ENCODE assay signal across 8 mouse cellular contexts in genomic region chr4:3081953-3082950, GRCm38 (mm10).
DNase-seq lines count a peak whose midpoint lies in the region; ATAC-seq lines count a peak whose summit lies in the region.

No protein-coding gene starts in this region.

- H3K4me3 ChIP-seq in intestine, embryonic 14.5 days (ENCODE audit: low read depth, low read length), result no peak overlapping the region
- H3K4me3 ChIP-seq in intestine, embryonic 16.5 days (ENCODE audit: low read length), result no peak overlapping the region

- peak; percentile 67 for DNase-seq in intestine, embryonic 14.5 days (ENCODE audit: low spot score)
- peak; percentile 47 for DNase-seq in R1 (ENCODE audit: low read depth, low spot score)
- peak; percentile 1 for DNase-seq in heart, postnatal 25 days (ENCODE audit: low spot score)
- DNase-seq in urinary bladder, postnatal 4 days (ENCODE audit: low spot score in 2 of 2), result peak; percentile 14 to 61
- DNase-seq in right cerebral cortex, postnatal 25 days, result no peak

- no peak overlapping the region for H3K27ac ChIP-seq in intestine, embryonic 14.5 days (ENCODE audit: low read depth)
- no peak overlapping the region for H3K27ac ChIP-seq in intestine, embryonic 16.5 days (ENCODE audit: low read length)

- intact Hi-C loops in heart, postnatal 25 days (cut with DNase I), result no loop called here

- H3K4me1 ChIP-seq in intestine, embryonic 14.5 days (replicated peaks; ENCODE audit: control insufficient read depth, insufficient read depth, low read length), result no peaks in the 10 kb centered on the region
- no peaks in the 10 kb centered on the region for H3K4me1 ChIP-seq in intestine, embryonic 16.5 days (ENCODE audit: control insufficient read depth, insufficient read depth, low read length)

- H3K9ac ChIP-seq in intestine, embryonic 14.5 days (ENCODE audit: low read length), result no peak overlapping the region
- H3K9ac ChIP-seq in intestine, embryonic 16.5 days (ENCODE audit: low read depth, low read length), result no peak overlapping the region

- H3K36me3 ChIP-seq in intestine, embryonic 14.5 days (ENCODE audit: control insufficient read depth, insufficient read depth, low read length), result no peaks in the 10 kb centered on the region
- H3K36me3 ChIP-seq in intestine, embryonic 16.5 days (ENCODE audit: control insufficient read depth, insufficient read depth, low read length), result no peaks in the 10 kb centered on the region

- H3K27me3 ChIP-seq in intestine, embryonic 14.5 days (replicated peaks; ENCODE audit: control insufficient read depth, insufficient read depth, low read length), result no peaks in the 10 kb centered on the region
- no peaks in the 10 kb centered on the region for H3K27me3 ChIP-seq in intestine, embryonic 16.5 days (replicated peaks; ENCODE audit: control insufficient read depth, insufficient read depth, low read length)

- peaks cover 66% of the 10 kb centered on the region for H3K9me3 ChIP-seq in intestine, embryonic 14.5 days (ENCODE audit: control insufficient read depth, low read length)
- peaks cover 64% of the 10 kb centered on the region for H3K9me3 ChIP-seq in intestine, embryonic 16.5 days (ENCODE audit: control insufficient read depth, low read length)

- WGBS in intestine, embryonic 14.5 days, result 75% methylated on average over 3 of the region's 3 CpGs
- WGBS in intestine, embryonic 16.5 days, result 77% methylated on average over 3 of the region's 3 CpGs

- ATAC-seq in intestine, embryonic 14.5 days (replicated peaks; ENCODE audit: low FRiP score, low TSS enrichment, low read depth), result 0 out of 2 replicates have a peak, but pooled peaks have one; percentile 4
- ATAC-seq in intestine, embryonic 16.5 days, result no peak
- ATAC-seq in megakaryocyte, adult 5-6 weeks (ENCODE audit: poor library complexity, severe bottlenecking), result peak; percentile 8; the same call in 1 of the 2 replicates
- no peak for ATAC-seq in erythroblast, adult 5-6 weeks (replicated peaks; ENCODE audit: low FRiP score, poor library complexity, severe bottlenecking)

- no peak overlapping the region for H3K4me2 ChIP-seq in intestine, embryonic 14.5 days (ENCODE audit: low read length)
- no peak overlapping the region for H3K4me2 ChIP-seq in intestine, embryonic 16.5 days (ENCODE audit: low read depth, low read length)

Comparison
In these comparisons a context has a peak if more than half of its experiments do, and no peak if none do; other contexts are left out.
1. ATAC-seq: peak in intestine, embryonic 14.5 days (single experiment) and megakaryocyte, adult 5-6 weeks (single experiment); none in intestine, embryonic 16.5 days (single experiment) and erythroblast, adult 5-6 weeks (single experiment).